Mouse (Mus musculus): ENCODE results near the gene Sept9.

Sept9 gene

DNA sequence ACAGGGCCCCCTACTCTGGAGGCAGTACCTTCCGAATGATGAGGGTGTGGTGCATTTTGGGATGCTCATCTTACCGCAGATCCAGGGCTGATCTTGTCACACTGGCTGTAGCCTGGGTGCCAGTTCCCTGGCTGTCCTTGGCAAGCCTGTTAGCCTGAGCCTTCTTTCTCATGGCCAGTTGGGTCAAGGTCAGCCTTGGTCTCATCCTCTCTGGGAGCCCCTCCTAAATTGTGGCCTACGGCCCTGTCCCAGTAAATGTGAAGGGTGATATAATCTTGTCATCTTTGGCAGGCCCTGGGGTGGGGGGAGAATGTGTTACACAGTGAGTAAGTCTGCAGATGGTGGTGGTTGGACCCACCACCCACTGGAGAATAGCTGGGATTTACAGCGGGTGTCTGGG, 147.8 kb downstream of the Sept9 start:
- DNase-seq (ENCODE audit: low read depth, low spot score) = no peak

DNA sequence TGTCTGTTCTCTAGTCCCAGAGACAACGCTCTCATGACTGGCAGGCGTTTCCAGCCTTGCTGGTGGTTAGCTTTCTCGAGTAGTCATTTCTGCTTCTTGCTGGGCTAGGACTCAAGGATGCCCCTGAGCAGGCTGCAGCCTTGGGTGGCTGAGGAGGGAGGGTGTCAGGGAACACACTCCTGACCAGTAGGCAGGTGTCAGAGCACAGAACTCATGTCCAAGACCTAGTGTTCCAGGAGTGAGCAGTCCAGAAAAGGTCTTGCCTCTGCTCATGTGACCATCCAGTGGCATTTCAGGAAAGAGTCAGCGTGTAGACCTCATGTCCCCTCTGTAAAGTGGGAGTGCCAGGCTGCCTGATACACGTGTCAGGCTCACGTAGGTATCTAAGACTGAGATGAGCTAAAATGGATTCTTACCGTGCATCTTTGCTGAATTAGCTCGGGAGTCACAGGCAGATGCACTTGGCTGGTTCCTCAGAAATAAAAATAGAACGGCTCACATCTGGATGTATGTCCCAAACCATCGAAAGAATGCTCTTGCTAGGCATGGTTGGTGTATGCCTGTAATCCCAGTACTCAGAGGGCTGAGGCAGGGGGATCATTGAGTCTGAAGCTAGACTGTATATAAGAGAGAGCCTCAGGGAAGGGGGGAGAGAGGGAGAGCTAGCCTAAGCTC, 149.1 kb downstream of the Sept9 start:
- no peak for DNase-seq (ENCODE audit: low read depth, low spot score)

DNA sequence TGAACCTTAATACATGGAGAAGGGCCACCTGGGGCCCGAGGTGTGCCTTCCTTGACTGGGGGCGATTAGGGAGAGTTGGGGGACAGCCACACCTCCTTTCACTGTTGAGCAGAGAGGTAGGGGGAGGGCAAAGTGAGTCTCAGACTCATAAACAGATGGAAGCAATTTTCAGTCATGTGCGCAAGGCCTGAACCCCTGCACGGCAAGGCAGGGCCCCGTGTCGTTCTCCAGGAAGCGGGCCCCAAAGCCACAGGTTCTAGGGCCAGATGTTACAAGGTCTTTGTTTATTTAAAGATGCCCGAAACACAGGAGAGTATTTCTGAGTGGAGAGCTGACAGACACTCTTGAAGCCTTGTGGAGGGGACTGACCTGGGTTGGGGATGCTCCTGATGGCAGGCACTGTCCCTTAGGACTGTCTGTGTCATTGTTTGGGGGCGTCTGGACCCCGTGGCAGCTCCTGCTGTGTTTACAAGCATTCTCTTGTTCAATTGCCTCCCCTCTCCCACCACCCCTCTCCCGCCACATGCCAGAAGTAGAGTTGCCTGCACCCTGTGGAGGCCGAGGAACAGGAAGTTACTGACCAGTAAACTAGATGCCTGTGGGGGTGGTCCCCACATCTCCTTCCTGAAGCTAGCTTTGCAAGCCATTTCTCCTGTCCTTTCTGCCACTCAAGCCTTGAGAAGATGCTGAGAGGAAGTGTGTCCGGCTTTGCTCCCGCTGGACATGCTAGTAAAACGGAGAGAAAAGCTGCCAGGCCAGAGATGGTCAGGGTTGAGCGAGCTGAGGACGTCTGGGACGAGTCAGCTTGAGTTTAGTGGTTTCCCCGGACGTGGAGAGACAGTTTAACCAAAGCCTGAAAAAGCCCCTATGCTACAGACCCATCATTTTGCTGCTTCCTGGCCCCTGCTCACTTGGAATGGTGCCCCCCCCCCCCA, 150.2 kb downstream of the Sept9 start:
- no peak for DNase-seq (ENCODE audit: low read depth, low spot score)

- DNase-seq (ENCODE audit: low read depth, low spot score) = no peak
Observed at GRCm38 (mm10) chr11:117350462-117351222, 151.2 kb downstream of the Sept9 start.

- DNase-seq (ENCODE audit: low read depth, low spot score) = peak; percentile 36
Observed at GRCm38 (mm10) chr11:117353126-117353525, 153.7 kb downstream of the Sept9 start.

DNA sequence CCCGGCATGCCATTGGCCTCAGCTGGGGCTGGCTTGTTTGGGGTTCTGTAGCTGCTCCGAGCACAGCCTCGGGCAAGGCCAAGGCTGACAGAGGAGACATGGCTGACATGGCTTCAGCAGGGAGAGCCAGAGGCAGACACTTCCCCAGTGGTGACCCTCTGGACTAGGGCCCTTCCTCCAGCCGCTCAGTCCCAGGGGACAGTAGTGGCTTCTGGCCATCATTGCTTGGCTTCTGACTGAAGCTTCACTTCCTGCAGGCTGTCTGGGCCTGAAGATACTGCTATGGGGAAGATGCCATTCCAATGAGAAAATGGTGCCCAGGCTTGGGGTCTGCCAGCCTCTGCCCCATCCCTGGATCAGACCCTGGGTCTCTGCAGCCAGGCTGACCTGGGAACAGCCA, 154.6 kb downstream of the Sept9 start:
- DNase-seq (ENCODE audit: low read depth, low spot score) = no peak

- no peak for DNase-seq (ENCODE audit: low read depth, low spot score)
Observed at GRCm38 (mm10) chr11:117356937-117357336, 157.5 kb downstream of the Sept9 start.

- DNase-seq (ENCODE audit: low read depth, low spot score) = peak; percentile 97
Observed at GRCm38 (mm10) chr11:117357916-117358639, 158.6 kb downstream of the Sept9 start.

- peak; percentile 82 for DNase-seq (ENCODE audit: low read depth, low spot score)
Observed at GRCm38 (mm10) chr11:117359161-117359560, 159.7 kb downstream of the Sept9 start.

DNA sequence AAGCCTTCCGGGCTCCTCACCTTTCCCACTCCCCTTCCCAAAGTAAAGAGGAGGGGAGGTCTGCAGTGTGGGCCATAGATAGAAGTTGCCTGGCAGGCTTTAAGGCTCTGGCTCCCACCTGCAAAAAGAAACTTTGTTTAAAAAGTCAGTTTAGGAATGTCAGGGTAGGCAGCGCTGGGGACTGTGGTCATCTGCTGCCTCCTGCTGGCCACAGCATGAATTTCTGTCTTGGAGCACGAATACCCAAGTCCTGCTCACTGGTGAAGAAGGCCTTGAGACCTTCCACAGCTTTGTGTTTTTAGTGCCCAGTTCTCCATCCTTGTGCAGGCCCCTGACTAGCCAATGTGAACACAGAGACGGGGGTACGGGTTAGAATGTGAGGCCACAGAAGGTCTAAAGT, 160.4 kb downstream of the Sept9 start:
- peak; percentile 83 for DNase-seq (ENCODE audit: low read depth, low spot score)

- DNase-seq (ENCODE audit: low read depth, low spot score) = peak; percentile 56
Observed at GRCm38 (mm10) chr11:117360561-117360960, 161.1 kb downstream of the Sept9 start.

- DNase-seq (ENCODE audit: low read depth, low spot score) = peak; percentile 77
Observed at GRCm38 (mm10) chr11:117362307-117362706, 162.8 kb downstream of the Sept9 start.

DNA sequence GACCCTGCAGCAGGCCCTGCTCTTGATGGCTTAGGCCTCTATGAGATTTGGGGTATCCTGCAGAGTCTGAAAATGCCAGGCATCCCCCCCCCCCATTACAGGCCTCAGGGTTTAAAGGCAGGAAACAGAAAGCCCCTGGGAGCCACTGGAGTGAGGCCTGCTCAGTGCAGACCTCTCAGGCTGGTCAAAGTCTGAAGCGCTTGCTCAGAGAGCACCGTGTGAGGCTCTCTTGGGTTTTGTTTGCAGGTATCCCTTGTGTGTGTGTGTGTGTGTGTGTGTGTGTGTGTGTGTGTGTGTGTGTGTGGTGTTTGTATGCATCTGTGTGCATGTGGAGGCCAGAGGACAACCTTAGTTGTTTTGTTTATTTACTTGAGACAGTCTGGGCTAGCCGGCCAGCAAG, 164.5 kb downstream of the Sept9 start:
- DNase-seq (ENCODE audit: low read depth, low spot score) = no peak

- DNase-seq (ENCODE audit: low read depth, low spot score) = peak; percentile 89
Observed at GRCm38 (mm10) chr11:117366426-117366825, 167.0 kb downstream of the Sept9 start.

- DNase-seq (ENCODE audit: low read depth, low spot score) = peak; percentile 60
Observed at GRCm38 (mm10) chr11:117366861-117367357, 167.4 kb downstream of the Sept9 start.

GRCm38 (mm10) chr11:117367937-117368336, 168.5 kb downstream of the Sept9 start:
- DNase-seq (ENCODE audit: low read depth, low spot score) = no peak

DNA sequence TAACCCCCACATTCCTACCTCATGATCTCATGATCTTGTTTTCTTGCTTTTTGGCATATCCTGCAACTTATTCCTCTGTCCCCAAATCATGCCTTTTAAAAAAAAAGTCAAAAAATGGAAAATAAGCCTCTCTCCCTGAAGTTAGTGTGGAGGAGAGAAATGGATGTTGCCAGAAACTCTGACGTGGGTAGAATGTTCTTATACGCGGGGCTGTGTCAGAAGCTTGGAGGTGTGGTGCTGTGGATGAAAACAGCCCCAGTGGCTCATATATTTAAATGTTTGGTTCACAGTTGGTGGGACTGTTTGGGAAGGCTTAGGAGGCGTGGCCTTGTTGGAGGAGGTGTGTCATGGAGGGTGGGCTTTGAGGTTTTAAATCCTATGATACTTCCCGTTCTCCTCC, 169.9 kb downstream of the Sept9 start:
- DNase-seq (ENCODE audit: low read depth, low spot score) = no peak

DNA sequence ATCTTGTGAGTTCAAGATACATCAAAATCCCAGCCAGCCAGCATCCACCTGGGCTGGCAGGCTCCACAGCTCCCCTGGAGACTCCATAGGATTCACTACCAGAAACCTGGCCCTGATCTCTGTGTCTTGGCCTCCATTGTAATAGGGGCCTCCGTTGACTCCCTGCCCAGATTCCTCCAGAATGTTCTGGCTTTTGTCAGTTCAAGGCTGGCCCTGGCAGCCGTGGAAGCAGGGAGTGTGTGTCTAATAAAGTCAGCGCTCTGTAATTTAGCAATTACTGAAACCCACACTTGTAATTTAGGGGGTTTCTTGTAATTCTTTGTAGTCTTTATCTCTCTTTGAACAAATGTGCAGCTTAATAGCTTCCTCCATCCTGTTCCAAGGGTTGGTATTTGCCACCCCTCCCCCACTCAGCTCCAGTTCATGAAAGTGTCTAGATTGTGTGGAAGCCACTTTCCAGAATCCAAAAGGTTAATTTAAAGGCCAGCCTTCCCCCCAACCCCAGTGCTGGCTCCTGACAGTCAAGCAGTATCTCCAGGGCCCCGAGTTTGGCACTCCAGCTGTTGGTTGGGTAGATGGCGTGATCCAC, 170.9 kb downstream of the Sept9 start:
- peak; percentile 49 for DNase-seq (ENCODE audit: low read depth, low spot score)

- DNase-seq (ENCODE audit: low read depth, low spot score) = no peak
Observed at GRCm38 (mm10) chr11:117372537-117372936, 173.1 kb downstream of the Sept9 start.

DNA sequence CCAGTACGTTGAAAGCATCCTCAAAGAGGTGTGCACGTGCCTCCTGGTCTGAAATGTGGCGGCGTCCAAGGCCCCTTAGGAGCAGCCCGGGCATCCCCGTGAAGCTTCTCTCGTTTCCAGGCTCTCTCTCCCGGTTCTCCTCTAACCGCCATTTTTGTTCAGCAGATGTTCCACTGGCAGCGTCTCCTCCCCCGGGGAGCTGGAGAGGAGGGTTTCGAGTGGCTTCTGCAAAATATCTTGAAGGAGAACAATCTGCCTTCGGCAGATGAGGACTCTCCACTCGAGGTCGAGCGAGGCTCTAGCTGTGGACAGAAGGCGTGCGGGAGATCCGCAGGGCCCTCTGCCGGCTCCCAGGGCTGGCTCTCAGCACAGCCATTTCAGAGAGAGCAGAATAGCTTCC, 173.7 kb downstream of the Sept9 start:
- DNase-seq (ENCODE audit: low read depth, low spot score) = peak; percentile 39

- no peak for DNase-seq (ENCODE audit: low read depth, low spot score)
Observed at GRCm38 (mm10) chr11:117373870-117374269, 174.4 kb downstream of the Sept9 start.

Measured in ZHBTc4 (cell line).